Mouse (Mus musculus) MEL (cell line): Measurements from ENCODE around the gene Clpb. TPM values are rescaled to one million over a fixed set of nuclear protein-coding genes. Genes with fewer than 3 reads are reported as not detected.

ENCODE experiments used
- DNase-seq: peaks from one replicate; pipeline ENCODE4 v3.0.0; 2011; ENCODE audit warnings: low read depth, low spot score
- H3K27ac ChIP-seq: 2 replicates; pipeline ENCODE4 v1.5.1; 2012; ENCODE audit warnings: low read depth, mild to moderate bottlenecking, control low read depth, low read length, moderate library complexity; ENCODE audit not compliant: control insufficient read depth
- H3K27me3 ChIP-seq, 2 experiments: fragments of 150-350 bp in 1 of 2; sonication (generic) in 1 of 2; 2 replicates each; pipeline ENCODE4 v1.6.1; 2012; ENCODE audit warnings: low read length in 2 of 2, mild to moderate bottlenecking in 2 of 2, improper control_type of control experiment in 1 of 2, moderate library complexity in 1 of 2; ENCODE audit not compliant: insufficient read depth in 2 of 2, control insufficient read depth in 1 of 2
- H3K36me3 ChIP-seq, 2 experiments: 2 replicates each; pipeline ENCODE4 v1.6.1; 2012 to 2014; ENCODE audit warnings: low read length in 2 of 2, improper control_type of control experiment in 1 of 2, inconsistent platforms in 1 of 2, mild to moderate bottlenecking in 1 of 2; ENCODE audit not compliant: insufficient read depth in 2 of 2, control insufficient read depth in 1 of 2
- H3K4me1 ChIP-seq, 2 experiments: fragments of 150-350 bp in 1 of 2; sonication (generic) in 1 of 2; 2 replicates each; pipeline ENCODE4 v1.6.1; 2012; ENCODE audit warnings: low read length in 2 of 2, improper control_type of control experiment in 1 of 2, mild to moderate bottlenecking in 1 of 2; ENCODE audit not compliant: insufficient read depth in 2 of 2, control insufficient read depth in 1 of 2
- H3K4me3 ChIP-seq, 2 experiments: fragments of 150-350 bp in 1 of 2; sonication (generic) in 1 of 2; 2 replicates each; pipeline ENCODE4 v1.5.1; 2012; ENCODE audit warnings: low read depth in 2 of 2, low read length in 2 of 2, mild to moderate bottlenecking in 2 of 2, moderate library complexity in 2 of 2, control low read depth in 1 of 2, improper control_type of control experiment in 1 of 2; ENCODE audit not compliant: control insufficient read depth in 1 of 2, insufficient read depth in 1 of 2
- H3K79me2 ChIP-seq: 2 replicates; pipeline ENCODE4 v1.6.1; 2012; ENCODE audit warnings: mild to moderate bottlenecking, low read length, moderate library complexity; ENCODE audit not compliant: control insufficient read depth, poor library complexity, insufficient read depth
- H3K9ac ChIP-seq: 2 replicates; pipeline ENCODE4 v1.6.1; 2012; ENCODE audit warnings: low read depth, mild to moderate bottlenecking, control low read depth, low read length, moderate library complexity; ENCODE audit not compliant: control insufficient read depth, poor library complexity, severe bottlenecking
- H3K9me3 ChIP-seq: fragments of 150-350 bp; sonication (generic); replicated peaks from 2 replicates; pipeline ENCODE4 v1.6.1; 2012; ENCODE audit warnings: mild to moderate bottlenecking, low read length, improper control_type of control experiment, moderate library complexity; ENCODE audit not compliant: insufficient read depth
- BHLHE40 ChIP-seq: IDR thresholded peaks from 2 replicates; pipeline ENCODE4 v1.6.1; 2012; ENCODE audit warnings: low read depth, mild to moderate bottlenecking, inconsistent platforms, low read length, improper control_type of control experiment, borderline replicate concordance
- CHD1 ChIP-seq: IDR thresholded peaks from 2 replicates; pipeline ENCODE4 v1.6.1; 2012; ENCODE audit warnings: low read depth, mild to moderate bottlenecking, inconsistent platforms, low read length, improper control_type of control experiment
- CTCF ChIP-seq, 3 experiments: IDR thresholded peaks in 2 of 3; conservative IDR thresholded peaks in 1 of 3; 2 replicates each; pipeline ENCODE4 v1.5.1; 2011 to 2012; ENCODE audit warnings: low read length in 3 of 3, low read depth in 2 of 3, mild to moderate bottlenecking in 2 of 3, improper control_type of control experiment in 1 of 3, inconsistent platforms in 1 of 3, mixed read lengths in 1 of 3, moderate library complexity in 1 of 3; ENCODE audit not compliant: control insufficient read depth in 1 of 3, insufficient read depth in 1 of 3, poor library complexity in 1 of 3, severe bottlenecking in 1 of 3
- ELF1 ChIP-seq: IDR thresholded peaks from 2 replicates; pipeline ENCODE4 v1.6.1; 2014; ENCODE audit warnings: low read depth, mild to moderate bottlenecking, inconsistent platforms, low read length, improper control_type of control experiment, moderate library complexity
- EP300 ChIP-seq, 2 experiments: IDR thresholded peaks; 2 replicates each; pipeline ENCODE4 v1.6.1; 2011; ENCODE audit warnings: improper control_type of control experiment in 2 of 2, low read length in 2 of 2, low read depth in 1 of 2, mild to moderate bottlenecking in 1 of 2
- ETS1 ChIP-seq: IDR thresholded peaks from 2 replicates; pipeline ENCODE4 v1.6.1; 2012; ENCODE audit warnings: low read depth, mild to moderate bottlenecking, inconsistent platforms, low read length, improper control_type of control experiment, moderate library complexity
- GABPA ChIP-seq: IDR thresholded peaks from 2 replicates; pipeline ENCODE4 v1.6.1; 2012; ENCODE audit warnings: low read depth, mild to moderate bottlenecking, inconsistent platforms, low read length, improper control_type of control experiment, moderate library complexity
- JUND ChIP-seq: IDR thresholded peaks from 2 replicates; pipeline ENCODE4 v1.6.1; 2011; ENCODE audit warnings: low read depth, mild to moderate bottlenecking, improper control_type of control experiment, low read length
- KAT2A ChIP-seq: conservative IDR thresholded peaks from 2 replicates; pipeline ENCODE4 v1.6.1; 2012; ENCODE audit warnings: low read depth, low read length, improper control_type of control experiment, inconsistent platforms
- MAFK ChIP-seq: IDR thresholded peaks from 2 replicates; pipeline ENCODE4 v1.6.1; 2011; ENCODE audit warnings: low read depth, mild to moderate bottlenecking, low read length, improper control_type of control experiment, borderline replicate concordance
- MAX ChIP-seq: IDR thresholded peaks from 2 replicates; pipeline ENCODE4 v1.6.1; 2011; ENCODE audit warnings: low read length, improper control_type of control experiment
- MAZ ChIP-seq: IDR thresholded peaks from 2 replicates; pipeline ENCODE4 v1.6.1; 2012; ENCODE audit warnings: low read depth, mild to moderate bottlenecking, inconsistent platforms, low read length, improper control_type of control experiment
- MXI1 ChIP-seq: IDR thresholded peaks from 2 replicates; pipeline ENCODE4 v1.6.1; 2011; ENCODE audit warnings: mild to moderate bottlenecking, low read depth, low read length, improper control_type of control experiment
- MYC ChIP-seq: IDR thresholded peaks from 2 replicates; pipeline ENCODE4 v1.6.1; 2011; ENCODE audit warnings: low read depth, mild to moderate bottlenecking, low read length, improper control_type of control experiment, moderate library complexity
- NELFE ChIP-seq: IDR thresholded peaks from 2 replicates; pipeline ENCODE4 v1.6.1; 2011; ENCODE audit warnings: low read depth, low read length, improper control_type of control experiment
- POLR2A ChIP-seq, 2 experiments: IDR thresholded peaks; 2 replicates each; pipeline ENCODE4 v1.6.1; 2011 to 2012; ENCODE audit warnings: low read length in 2 of 2, mild to moderate bottlenecking in 2 of 2, control low read depth in 1 of 2, improper control_type of control experiment in 1 of 2, low read depth in 1 of 2, moderate library complexity in 1 of 2; ENCODE audit not compliant: control insufficient read depth in 1 of 2, insufficient read depth in 1 of 2, poor library complexity in 1 of 2
- POLR2AphosphoS2 ChIP-seq: IDR thresholded peaks from 2 replicates; pipeline ENCODE4 v1.6.1; 2011; ENCODE audit warnings: low read length, improper control_type of control experiment
- POLR2AphosphoS5 ChIP-seq: IDR thresholded peaks from 2 replicates; pipeline ENCODE4 v1.6.1; 2012; ENCODE audit warnings: low read depth, borderline replicate concordance, mild to moderate bottlenecking, inconsistent platforms, low read length, moderate library complexity, mixed read lengths
- RAD21 ChIP-seq: IDR thresholded peaks from 2 replicates; pipeline ENCODE4 v1.6.1; 2011; ENCODE audit warnings: mild to moderate bottlenecking, low read depth, low read length, improper control_type of control experiment
- SMC3 ChIP-seq: IDR thresholded peaks from 2 replicates; pipeline ENCODE4 v1.6.1; 2011; ENCODE audit warnings: low read depth, low read length, improper control_type of control experiment
- TAL1 ChIP-seq: IDR thresholded peaks from 2 replicates; pipeline ENCODE4 v1.6.1; 2012; ENCODE audit warnings: mild to moderate bottlenecking, inconsistent platforms, low read length, moderate library complexity, mixed read lengths
- TBP ChIP-seq: IDR thresholded peaks from 2 replicates; pipeline ENCODE4 v1.8.0; 2011; ENCODE audit warnings: low read depth, low read length, improper control_type of control experiment
- TCF12 ChIP-seq: IDR thresholded peaks from 2 replicates; pipeline ENCODE4 v1.6.1; 2014; ENCODE audit warnings: low read depth, mild to moderate bottlenecking, inconsistent platforms, low read length, improper control_type of control experiment, moderate library complexity
- USF1 ChIP-seq: IDR thresholded peaks from 2 replicates; pipeline ENCODE4 v1.6.1; 2014; ENCODE audit warnings: low read depth, mild to moderate bottlenecking, inconsistent platforms, low read length, improper control_type of control experiment, moderate library complexity
- ZC3H11A ChIP-seq: IDR thresholded peaks from 2 replicates; pipeline ENCODE4 v1.6.1; 2012; ENCODE audit warnings: low read depth, mild to moderate bottlenecking, inconsistent platforms, low read length, improper control_type of control experiment
- ZKSCAN1 ChIP-seq: IDR thresholded peaks from 2 replicates; pipeline ENCODE4 v1.6.1; 2012; ENCODE audit warnings: low read depth, mild to moderate bottlenecking, inconsistent platforms, low read length, improper control_type of control experiment, moderate library complexity
- ZNF384 ChIP-seq: IDR thresholded peaks from 2 replicates; pipeline ENCODE4 v1.6.1; 2012; ENCODE audit warnings: low read depth, mild to moderate bottlenecking, inconsistent platforms, low read length, improper control_type of control experiment
- polyA plus RNA-seq, 2 experiments: library from polyadenylated mRNA; stranded (reverse) in 1 of 2; unstranded in 1 of 2; fragments of >175 nt in 1 of 2; fragments of >200 nt in 1 of 2; gene quantifications; 2 replicates each; pipeline versions ENCODE4 v1.2.1 to v1.2.4; 2012; ENCODE audit warnings: low replicate concordance in 2 of 2, low read depth in 1 of 2; ENCODE audit not compliant: insufficient read length in 2 of 2, insufficient read depth in 1 of 2, missing spikeins in 1 of 2
- total RNA-seq: library from RNA; depleted of rRNA; stranded (reverse); fragments of 300-350 nt; gene quantifications from 2 replicates; pipeline ENCODE4 v1.2.3, GENCODE M21; 2012

The Clpb gene
- total and polyA plus RNA-seq, 3 experiments: 59.0 to 71.5 TPM; not detected in 1

DNA sequence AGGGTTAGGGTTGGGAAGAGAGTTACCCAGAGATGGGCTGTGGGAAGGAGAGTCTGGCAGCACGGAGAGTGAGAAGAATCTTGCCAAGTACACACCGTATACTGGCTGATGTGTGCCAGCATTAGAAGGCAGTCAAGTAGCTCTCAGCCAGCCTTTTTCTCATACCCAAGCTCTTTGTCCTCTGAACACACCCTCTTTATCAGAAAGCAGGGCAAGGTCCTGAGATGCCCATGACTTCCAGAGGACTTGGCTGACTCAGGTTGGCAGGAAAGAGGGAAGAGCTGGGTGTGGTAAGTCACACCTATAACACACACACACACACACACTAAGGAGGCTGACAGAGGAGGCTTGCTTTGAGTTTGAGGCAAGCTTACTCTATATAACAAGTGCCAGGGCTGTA is 86.8 kb downstream of the Clpb start:
- Histone ChIP-seq H3K4me1 (no peaks in the 10 kb centered on the region), H3K9me3 (no peaks in the 10 kb centered on the region), H3K4me3 (no peak overlapping the region), H3K9ac (no peak overlapping the region), H3K79me2 (no peaks in the 10 kb centered on the region), H3K27me3 (no peaks in the 10 kb centered on the region), H3K36me3 (peaks cover 0 to 1% of the 10 kb centered on the region in 2 experiments; a peak in 1 of 4 replicates)
- no peak for TF ChIP-seq ELF1
- TF ChIP-seq CTCF (IDR thresholded peaks at IDR 0.05 in 2 of 3, conservative IDR thresholded peaks at IDR 0.05 in 1 of 3; ENCODE audit: control insufficient read depth in 1 of 3, insufficient read depth in 1 of 3, low read depth in 2 of 3, low read length in 3 of 3, poor library complexity in 1 of 3, severe bottlenecking in 1 of 3): no peak
- no peak for TF ChIP-seq MAFK
- TF ChIP-seq KAT2A: no peak
- TF ChIP-seq TCF12: no peak
- no peak for TF ChIP-seq MAX
- TF ChIP-seq ZC3H11A: no peak
- TF ChIP-seq ETS1: no peak
- TF ChIP-seq TAL1: no peak
- TF ChIP-seq TBP: no peak
- no peak for TF ChIP-seq MXI1
- TF ChIP-seq ZKSCAN1: no peak
- no peak for TF ChIP-seq USF1
- TF ChIP-seq POLR2AphosphoS2: no peak
- TF ChIP-seq BHLHE40: no peak
- TF ChIP-seq MAZ: no peak
- no peak for TF ChIP-seq CHD1
- no peak for TF ChIP-seq GABPA
- no peak for TF ChIP-seq POLR2AphosphoS5
- TF ChIP-seq RAD21: no peak
- TF ChIP-seq, all 39 proteins: peak for 0
- DNase-seq: no peak
- no peak overlapping the region for H3K27ac ChIP-seq

DNA sequence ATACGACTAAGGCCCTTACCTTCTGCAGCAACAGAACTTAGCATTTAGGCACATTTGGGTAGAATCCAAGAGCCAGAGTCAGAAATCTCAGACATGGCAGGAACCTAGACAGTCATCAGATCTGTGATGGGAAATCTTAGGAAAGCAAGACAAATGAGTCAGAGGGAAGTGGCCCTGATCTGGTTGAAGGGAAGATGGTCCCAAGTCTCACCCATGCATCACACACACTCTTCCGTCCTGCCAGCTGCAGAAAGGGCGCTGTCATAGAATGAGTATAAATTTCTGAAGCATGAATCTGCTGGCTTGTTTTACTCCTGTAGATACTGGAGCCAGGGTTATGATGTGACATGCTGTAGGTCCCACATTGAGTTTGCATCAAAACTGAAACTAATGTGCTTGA is 88.9 kb downstream of the Clpb start:
- no peaks in the 10 kb centered on the region for H3K4me1 ChIP-seq
- H3K36me3 ChIP-seq: peaks cover 0 to 1% of the 10 kb centered on the region in 2 experiments; a peak in 1 of 4 replicates
- no peaks in the 10 kb centered on the region for H3K27me3 ChIP-seq
- DNase-seq: no peak
- no peaks in the 10 kb centered on the region for H3K9me3 ChIP-seq
- H3K27ac ChIP-seq: no peak overlapping the region
- no peak overlapping the region for H3K9ac ChIP-seq
- TF ChIP-seq POLR2A (IDR thresholded peaks at IDR 0.05; ENCODE audit: control insufficient read depth in 1 of 2, insufficient read depth in 1 of 2, low read depth in 1 of 2, low read length in 2 of 2, poor library complexity in 1 of 2) (no peak), ETS1 (no peak), TCF12 (no peak), SMC3 (no peak), MYC (no peak), ZNF384 (no peak), CTCF (IDR thresholded peaks at IDR 0.05 in 2 of 3, conservative IDR thresholded peaks at IDR 0.05 in 1 of 3; ENCODE audit: control insufficient read depth in 1 of 3, insufficient read depth in 1 of 3, low read depth in 2 of 3, low read length in 3 of 3, poor library complexity in 1 of 3, severe bottlenecking in 1 of 3) (no peak), MAX (no peak), JUND (no peak), EP300 (IDR thresholded peaks at IDR 0.05; ENCODE audit: low read depth in 1 of 2, low read length in 2 of 2) (no peak), KAT2A (no peak), MAFK (no peak), NELFE (no peak), GABPA (no peak), ELF1 (no peak)
- H3K4me3 ChIP-seq: no peak overlapping the region
- no peaks in the 10 kb centered on the region for H3K79me2 ChIP-seq
